Mouse (Mus musculus): ENCODE results near the gene Batf3. TPM values are rescaled to one million over a fixed set of nuclear protein-coding genes. Genes with fewer than 3 reads are reported as not detected.

Gene Batf3
- polyA plus RNA-seq, 1 experiment from 2014 or later = 3.5 TPM

GRCm38 (mm10) chr1:191154314-191154713 lies 56.7 kb downstream of the Batf3 start:
- Histone ChIP-seq H3K36me3 (ENCODE audit: control insufficient read depth, insufficient read depth, low read length) (no peaks in the 10 kb centered on the region), H3K27ac (ENCODE audit: low read depth, low read length) (no peak overlapping the region), H3K4me3 (ENCODE audit: low read depth, low read length) (no peak overlapping the region), H3K9ac (ENCODE audit: low read length) (no peak overlapping the region), H3K4me1 (ENCODE audit: control insufficient read depth, insufficient read depth, low read length) (no peaks in the 10 kb centered on the region), H3K9me3 (ENCODE audit: control insufficient read depth, low read length) (no peaks in the 10 kb centered on the region), H3K27me3 (ENCODE audit: control insufficient read depth, insufficient read depth, low read length) (no peaks in the 10 kb centered on the region), H3K4me2 (no peak overlapping the region)
- no peak for ATAC-seq (ENCODE audit: low FRiP score)
- DNase-seq (ENCODE audit: low spot score, missing footprints) = no peak
- WGBS = 61% methylated on average over 3 of the region's 3 CpGs

Other genes starting within 250 kb of the Batf3 start
- gene Rps6kc1, start 186.1 kb upstream of the Batf3 start, polyA plus RNA-seq (2014; fragmentation: Nextera tagmentation; extraction: Ambion mirVana) = 19.5 and 20.1 TPM in 2 replicates
- 65.5 and 65.7 TPM in 2 replicates for gene Angel2, start 172.7 kb upstream of the Batf3 start, polyA plus RNA-seq (2014; fragmentation: Nextera tagmentation; extraction: Ambion mirVana)
- gene Vash2, start 118.6 kb upstream of the Batf3 start, polyA plus RNA-seq (2014; fragmentation: Nextera tagmentation; extraction: Ambion mirVana) = 52.8 and 58.9 TPM in 2 replicates
- 11.3 and 11.9 TPM in 2 replicates for gene Flvcr1, start 71.7 kb upstream of the Batf3 start, polyA plus RNA-seq (2014; fragmentation: Nextera tagmentation; extraction: Ambion mirVana)
- gene Spata45, start 61.2 kb upstream of the Batf3 start, polyA plus RNA-seq (2014; fragmentation: Nextera tagmentation; extraction: Ambion mirVana) = not detected in 2 replicates
- gene Tatdn3, start 34.9 kb upstream of the Batf3 start, polyA plus RNA-seq (2014; fragmentation: Nextera tagmentation; extraction: Ambion mirVana) = 11.3 and 11.6 TPM in 2 replicates
- 21.9 and 22.8 TPM in 2 replicates for gene Nsl1, start 34.8 kb upstream of the Batf3 start, polyA plus RNA-seq (2014; fragmentation: Nextera tagmentation; extraction: Ambion mirVana)
- gene Fam71a, start 67.0 kb downstream of the Batf3 start, polyA plus RNA-seq (2014; fragmentation: Nextera tagmentation; extraction: Ambion mirVana) = not detected in 2 replicates
- 3.8 and 4.6 TPM in 2 replicates for gene Atf3, start 120.2 kb downstream of the Batf3 start, polyA plus RNA-seq (2014; fragmentation: Nextera tagmentation; extraction: Ambion mirVana)
- 70.5 and 77.9 TPM in 2 replicates for gene Nenf, start 220.3 kb downstream of the Batf3 start, polyA plus RNA-seq (2014; fragmentation: Nextera tagmentation; extraction: Ambion mirVana)
- gene Tmem206, start 228.1 kb downstream of the Batf3 start, polyA plus RNA-seq (2014; fragmentation: Nextera tagmentation; extraction: Ambion mirVana) = 38.5 and 39.1 TPM in 2 replicates

Measured in midbrain, embryonic 11.5 days (tissue).